Mouse (Mus musculus): ENCODE results near the gene Ccndbp1. TPM values are rescaled to one million over a fixed set of nuclear protein-coding genes. Genes with fewer than 3 reads are reported as not detected.

Gene Ccndbp1
- polyA plus RNA-seq, 1 experiment = 7.7 TPM

- no peak for TF ChIP-seq GATA1 (IDR thresholded peaks at IDR 0.05; ENCODE audit: low read length)
Measured at GRCm38 (mm10) chr2:120980861-120981260, 27.3 kb upstream of the Ccndbp1 start.

DNA sequence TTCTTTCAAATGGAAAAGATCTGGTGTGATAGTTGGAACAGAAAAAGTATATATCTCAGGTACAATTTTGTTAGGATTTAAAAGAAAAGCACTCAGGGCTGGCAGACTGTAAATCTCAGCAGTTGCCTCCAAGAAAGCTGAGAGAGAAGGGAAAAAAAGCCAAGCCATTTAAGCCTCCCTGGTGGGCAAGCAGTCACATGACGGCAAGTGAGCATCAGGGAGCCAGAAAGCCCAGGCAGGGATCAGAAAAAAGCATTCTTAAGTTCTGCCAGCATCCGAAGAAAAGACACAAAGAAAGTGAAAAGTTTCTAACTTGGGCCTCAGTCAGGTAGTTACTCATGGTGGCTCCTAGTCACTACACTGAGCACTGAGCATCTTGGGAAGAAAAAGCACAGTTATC is 24.6 kb upstream of the Ccndbp1 start:
- TF ChIP-seq GATA1 (IDR thresholded peaks at IDR 0.05; ENCODE audit: low read length) = no peak

- no peak for TF ChIP-seq GATA1 (IDR thresholded peaks at IDR 0.05; ENCODE audit: low read length)
Measured at GRCm38 (mm10) chr2:120985241-120985640, 23.0 kb upstream of the Ccndbp1 start.

DNA sequence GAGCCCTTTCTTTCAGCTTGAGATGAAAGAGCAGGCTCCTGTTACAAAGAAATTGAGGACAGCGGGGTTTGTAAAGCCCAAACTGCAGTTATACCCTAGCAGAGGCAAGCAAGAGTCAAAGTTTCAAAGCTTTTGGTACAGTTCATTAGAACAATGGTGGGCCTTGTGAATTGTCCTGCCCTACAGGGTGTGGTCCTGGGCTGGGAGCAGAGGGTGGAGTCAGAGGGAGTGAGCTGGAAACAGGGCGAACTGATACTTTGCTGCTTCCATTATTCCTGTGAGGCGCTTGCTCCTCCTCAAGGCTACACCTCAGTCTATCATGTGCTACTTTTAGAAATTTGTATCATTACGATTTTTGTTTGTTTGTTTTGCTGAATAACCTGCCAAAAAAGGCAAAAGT is 17.0 kb upstream of the Ccndbp1 start:
- TF ChIP-seq GATA1 (IDR thresholded peaks at IDR 0.05; ENCODE audit: low read length) = no peak

GRCm38 (mm10) chr2:120998863-120999262 is 9.3 kb upstream of the Ccndbp1 start:
- no peak for TF ChIP-seq GATA1 (IDR thresholded peaks at IDR 0.05; ENCODE audit: low read length)

DNA sequence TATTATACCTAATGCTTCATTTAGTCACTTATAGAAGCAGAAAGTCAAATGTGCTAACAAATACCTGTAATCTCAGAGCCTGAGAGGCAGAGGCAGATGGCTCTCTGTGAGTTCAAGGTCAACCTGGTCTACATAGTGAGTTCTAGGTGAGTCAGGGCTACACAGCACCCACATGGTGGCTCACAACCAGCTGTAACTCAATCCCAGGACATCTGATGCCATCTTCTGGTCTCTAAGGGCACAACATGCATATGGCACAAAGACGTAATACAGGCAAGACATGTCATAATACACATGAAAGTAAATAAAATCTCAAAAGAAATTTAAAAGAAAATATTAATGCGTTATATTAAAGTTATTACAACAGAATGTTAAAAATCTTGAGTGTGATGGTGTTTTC is 4.6 kb upstream of the Ccndbp1 start:
- no peak for TF ChIP-seq GATA1 (IDR thresholded peaks at IDR 0.05; ENCODE audit: low read length)

DNA sequence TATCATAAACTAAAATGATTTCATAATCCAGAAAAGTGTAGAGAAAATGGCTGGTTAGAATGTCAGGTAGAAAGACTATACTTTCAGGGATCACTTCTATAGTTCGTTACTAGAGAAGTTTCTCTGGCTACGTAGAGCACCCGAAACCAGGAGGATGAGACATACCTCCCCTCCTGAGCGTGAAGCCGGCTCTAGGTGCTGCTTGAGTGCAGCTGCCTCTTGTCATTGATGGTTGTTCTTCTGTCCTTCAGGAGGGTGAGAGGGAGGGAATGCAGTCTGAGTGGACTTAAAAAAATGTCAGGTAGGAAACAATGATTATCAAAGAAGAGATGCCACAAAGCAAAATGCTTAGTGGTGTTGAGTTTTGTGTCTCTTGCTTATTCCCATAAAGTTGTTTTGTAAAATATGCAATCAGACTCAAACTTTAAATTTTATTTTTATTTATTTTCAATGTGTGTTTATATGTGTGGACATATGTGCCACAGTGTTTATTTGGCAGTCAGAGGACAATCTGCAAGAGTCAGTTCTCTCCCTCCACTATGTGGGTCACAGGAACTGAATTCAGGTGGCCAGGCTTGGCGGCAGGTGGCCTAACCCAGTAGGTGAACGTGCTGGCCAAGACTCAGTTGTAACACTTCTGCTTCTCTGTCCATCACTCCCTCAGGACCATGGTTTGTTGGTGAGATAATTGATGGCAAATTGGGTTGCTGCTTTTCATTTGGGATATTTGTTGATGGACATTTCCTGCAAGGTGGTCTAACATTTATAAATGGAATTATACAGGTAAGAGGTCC is 4.0 kb upstream of the Ccndbp1 start:
- TF ChIP-seq GATA1 (IDR thresholded peaks at IDR 0.05; ENCODE audit: low read length) = no peak

DNA sequence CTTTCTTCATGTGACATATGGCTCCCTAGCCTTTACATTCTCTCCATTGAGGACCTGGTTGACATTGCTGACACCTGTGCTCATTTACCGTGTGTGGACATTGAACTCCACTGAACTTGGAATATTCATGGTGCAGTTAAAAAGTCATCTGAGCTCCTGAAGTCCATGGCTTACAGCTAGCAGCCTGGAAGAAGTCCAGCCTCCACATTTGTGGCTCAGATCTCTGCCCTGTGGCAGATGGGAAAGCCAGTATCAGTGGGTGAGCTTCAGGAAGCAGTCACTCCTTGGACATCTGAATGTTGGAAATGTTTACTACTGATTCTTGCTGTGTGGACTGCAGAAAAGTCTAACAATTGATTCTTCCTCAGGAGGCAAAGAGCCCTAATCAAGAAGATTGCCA is 1.2 kb upstream of the Ccndbp1 start:
- no peak for TF ChIP-seq GATA1 (IDR thresholded peaks at IDR 0.05; ENCODE audit: low read length)

- no peak for TF ChIP-seq GATA1 (IDR thresholded peaks at IDR 0.05; ENCODE audit: low read length)
Measured at GRCm38 (mm10) chr2:121008664-121009007, 433 bp downstream of the Ccndbp1 start.

DNA sequence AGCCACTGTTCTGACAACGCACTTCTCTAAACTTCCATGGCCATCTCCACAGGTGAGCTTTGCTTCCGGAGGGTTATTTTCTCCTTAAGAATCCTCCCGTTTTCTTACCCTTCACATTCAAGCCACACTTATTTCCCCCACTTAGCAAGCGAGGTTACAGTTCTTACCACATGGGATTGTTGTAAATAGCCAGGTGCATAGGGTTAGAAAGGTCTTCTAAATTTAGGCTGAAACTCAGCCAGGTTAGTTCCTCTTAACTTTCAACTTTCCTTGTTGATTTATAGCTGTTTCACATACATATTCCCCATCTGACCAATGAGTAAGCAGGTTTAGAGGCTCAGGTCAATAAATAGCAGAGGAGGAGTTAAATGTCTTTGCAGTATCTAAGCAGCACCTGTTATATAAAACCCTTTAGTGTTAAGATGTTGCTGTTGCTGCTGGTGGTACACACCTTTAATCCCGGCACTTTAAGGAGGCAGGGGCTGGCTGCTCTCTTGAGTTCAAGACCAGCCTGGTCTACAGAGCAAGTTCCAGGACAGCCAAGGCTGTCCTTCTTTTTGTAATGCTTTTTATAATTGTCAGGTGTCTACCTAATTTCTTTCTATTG is 971 bp downstream of the Ccndbp1 start:
- TF ChIP-seq GATA1 (IDR thresholded peaks at IDR 0.05; ENCODE audit: low read length) = no peak

DNA sequence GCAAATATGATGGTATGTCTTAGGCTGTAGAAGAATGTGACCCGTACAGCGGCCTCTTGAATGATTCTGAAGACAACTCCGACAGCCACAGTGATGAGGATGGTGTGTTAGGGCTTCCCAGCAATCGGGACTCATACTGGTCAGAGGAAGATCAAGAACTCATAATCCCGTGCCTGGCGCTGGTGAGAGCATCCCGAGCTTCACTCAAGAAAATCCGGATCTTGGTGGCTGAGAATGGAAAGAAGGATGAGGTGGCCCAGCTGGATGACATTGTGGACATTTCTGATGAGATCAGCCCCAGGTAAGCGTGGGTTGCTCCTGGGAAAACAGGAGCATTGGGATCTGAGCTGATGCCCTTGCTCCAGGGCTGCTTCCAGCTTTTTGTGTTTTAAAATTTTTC is 4.5 kb downstream of the Ccndbp1 start:
- TF ChIP-seq GATA1 (IDR thresholded peaks at IDR 0.05; ENCODE audit: low read length) = no peak

- TF ChIP-seq GATA1 (IDR thresholded peaks at IDR 0.05; ENCODE audit: low read length) = no peak
Measured at GRCm38 (mm10) chr2:121015507-121015906, 7.3 kb downstream of the Ccndbp1 start.

GRCm38 (mm10) chr2:121016226-121016625 is 8.0 kb downstream of the Ccndbp1 start:
- TF ChIP-seq GATA1 (IDR thresholded peaks at IDR 0.05; ENCODE audit: low read length) = no peak

DNA sequence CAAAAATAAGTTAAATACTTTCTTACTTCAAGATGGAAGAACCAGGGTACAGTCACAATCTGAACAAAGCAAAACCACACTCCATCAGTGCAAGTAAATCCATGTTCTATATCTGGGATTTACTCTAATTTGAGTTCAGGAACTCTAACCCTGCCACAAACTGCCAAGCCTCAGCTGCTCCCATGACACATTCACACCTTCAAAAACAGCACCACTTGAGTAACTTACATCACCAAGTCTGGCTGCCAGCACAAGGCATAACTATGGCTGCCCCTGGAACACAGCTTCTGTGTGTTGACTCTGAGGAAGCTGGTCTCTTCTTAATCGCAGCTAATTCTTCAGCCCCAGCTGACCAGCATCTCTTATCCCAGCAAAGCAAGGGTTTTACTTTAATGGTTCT is 8.9 kb downstream of the Ccndbp1 start:
- TF ChIP-seq GATA1 (IDR thresholded peaks at IDR 0.05; ENCODE audit: low read length) = no peak

DNA sequence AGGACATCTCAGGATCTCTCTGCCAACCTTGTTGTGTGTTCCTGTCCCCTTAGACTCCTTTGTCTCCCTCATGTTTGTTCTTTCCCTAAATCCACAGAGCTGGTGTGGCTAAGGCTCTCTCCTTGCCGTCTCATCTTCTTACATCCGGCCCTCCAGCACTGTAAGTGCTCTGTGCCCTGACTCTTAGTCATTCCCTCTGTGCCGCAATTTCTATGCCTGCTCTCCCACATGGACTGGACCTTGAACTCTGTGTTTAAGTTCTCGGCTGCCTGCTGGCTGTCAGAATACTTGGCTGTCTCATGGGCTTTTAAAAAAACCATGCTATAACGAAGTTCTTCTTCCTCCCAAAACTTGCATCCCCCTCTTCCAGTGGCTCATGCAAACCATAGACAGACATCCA is 14.7 kb downstream of the Ccndbp1 start:
- no peak for TF ChIP-seq GATA1 (IDR thresholded peaks at IDR 0.05; ENCODE audit: low read length)

- TF ChIP-seq GATA1 (IDR thresholded peaks at IDR 0.05; ENCODE audit: low read length) = no peak
Measured at GRCm38 (mm10) chr2:121036733-121037341, 28.6 kb downstream of the Ccndbp1 start, which contains the start of gene Epb42. Gene Epb42, minus strand, starts transcription at chr2:121037072.

DNA sequence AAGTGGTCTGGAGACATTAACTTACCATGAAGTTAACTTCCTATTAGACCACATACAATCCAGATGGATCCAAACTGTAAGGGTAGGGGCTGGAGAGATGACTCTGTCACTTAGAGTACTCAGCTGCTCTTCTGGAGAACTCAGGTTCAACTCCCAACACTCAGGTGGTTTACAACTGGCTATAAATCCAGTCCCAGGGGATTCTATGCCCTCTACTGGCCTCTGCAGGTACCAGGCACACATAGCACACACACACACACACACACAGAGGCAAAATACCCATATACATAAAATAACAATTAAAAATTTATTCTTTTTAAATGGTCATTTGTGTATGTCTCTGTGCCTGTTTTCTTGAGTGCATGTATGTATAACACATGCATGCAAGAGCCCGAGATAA is 31.2 kb downstream of the Ccndbp1 start:
- TF ChIP-seq GATA1 (IDR thresholded peaks at IDR 0.05; ENCODE audit: low read length) = no peak

Measured in G1E-ER4 (cell line).